Mouse (Mus musculus): Measurements from ENCODE around the gene S100a6. TPM values are rescaled to one million over a fixed set of nuclear protein-coding genes. Genes with fewer than 3 reads are reported as not detected.
A peak's percentile ranks its signal among the peaks of the same experiment; 100 is the strongest.

Gene S100a6
- 5.7 and 6.8 TPM in 2 replicates for polyA plus RNA-seq (2016; fragmentation: Nextera tagmentation; extraction: Ambion mirVana)

DNA sequence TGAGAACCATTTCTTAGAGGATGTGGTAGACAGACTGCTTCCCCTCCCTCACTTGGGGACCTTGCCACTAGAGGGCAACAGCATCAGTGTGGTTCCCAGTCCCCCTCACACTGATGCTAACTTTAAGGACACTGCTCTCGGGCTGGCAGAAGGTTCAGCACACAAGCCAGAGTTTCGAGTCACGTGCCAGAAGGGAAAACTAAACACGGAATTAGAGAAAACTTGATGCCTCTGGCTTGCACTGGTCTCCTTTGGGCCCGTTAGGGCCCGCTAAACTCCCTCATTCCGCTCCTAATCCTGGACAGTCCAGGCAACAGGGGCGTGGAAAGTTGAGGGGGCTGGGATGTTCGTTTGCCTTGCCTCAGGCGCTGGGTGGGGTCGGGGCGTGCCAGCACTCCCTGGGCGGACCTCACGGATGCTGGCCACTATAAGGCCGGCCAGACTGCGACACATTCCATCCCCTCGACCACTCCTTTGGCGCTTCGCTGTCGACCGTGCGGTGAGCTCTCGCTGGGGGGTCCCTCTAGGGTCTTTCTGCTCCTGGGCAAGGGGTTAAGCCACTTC is at the start of gene S100a6:
Gene S100a6 (plus strand): TSS at position 155 of the 564 bp plus-strand sequence.
- WGBS (ENCODE audit: insufficient replicate concordance), result under 1% methylated on average over 23 of the region's 23 CpGs
- Histone ChIP-seq H3K9me3 (replicated peaks) (no peaks in the 10 kb centered on the region), H3K36me3 (no peaks in the 10 kb centered on the region), H3K4me3 (peak within 1 kb of the TSS; percentile 25), H3K27me3 (replicated peaks) (peaks cover 14% of the 10 kb centered on the region; the same call in 1 of the 2 replicates), H3K4me1 (peaks cover 7% of the 10 kb centered on the region), H3K27ac (no peak within 1 kb of the TSS), H3K9ac (no peak within 1 kb of the TSS), H3K4me2 (peak within 1 kb of the TSS; percentile 58)
- ATAC-seq, result peak; percentile 53; the same call in 1 of the 2 replicates

DNA sequence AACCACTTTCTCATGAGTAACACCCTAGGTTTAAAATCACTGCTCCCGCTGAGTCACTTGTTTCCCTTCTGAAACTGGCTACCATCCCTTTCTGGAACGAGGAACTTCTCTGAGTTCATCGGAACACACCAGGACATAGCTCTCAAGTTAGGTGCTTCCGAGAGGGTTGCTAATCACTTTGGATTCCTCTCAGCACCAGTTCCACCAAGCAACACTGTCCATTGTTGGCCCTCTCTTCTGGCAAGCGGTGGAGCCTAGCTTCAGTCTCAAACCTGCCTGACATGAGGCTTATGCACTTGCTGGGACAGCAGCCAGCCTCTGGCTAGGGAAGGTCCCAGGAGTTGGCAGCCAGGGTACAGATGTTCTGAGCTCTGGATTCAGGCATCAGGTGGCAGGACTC is 38.0 kb upstream of the S100a6 start:
- no peaks in the 10 kb centered on the region for H3K4me1 ChIP-seq

DNA sequence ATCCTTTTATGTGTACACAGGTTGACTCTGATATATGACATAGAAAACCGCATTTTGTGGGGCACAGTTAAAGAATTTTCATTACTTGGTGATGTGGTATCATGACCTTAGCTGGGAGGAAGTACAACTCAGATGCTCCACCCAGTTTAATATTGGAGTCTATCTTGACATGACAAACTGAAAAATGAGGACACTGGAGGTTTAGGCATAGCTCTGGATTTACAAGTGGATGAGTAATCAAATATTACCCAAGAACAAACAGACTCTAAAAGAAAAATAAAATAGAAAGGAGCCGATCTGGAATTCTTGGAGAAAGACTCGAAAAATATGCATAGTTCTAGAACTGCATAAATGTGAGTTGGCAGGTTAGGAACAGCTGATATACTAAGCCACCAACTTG is 37.4 kb upstream of the S100a6 start:
- Histone ChIP-seq H3K27me3 (replicated peaks) (no peaks in the 10 kb centered on the region), H3K9me3 (replicated peaks) (no peaks in the 10 kb centered on the region), H3K27ac (no peak overlapping the region), H3K36me3 (no peaks in the 10 kb centered on the region), H3K9ac (no peak overlapping the region), H3K4me2 (no peak overlapping the region), H3K4me1 (no peaks in the 10 kb centered on the region), H3K4me3 (no peak overlapping the region)
- WGBS (ENCODE audit: insufficient replicate concordance), result 73% methylated on average over 3 of the region's 3 CpGs
- ATAC-seq, result no peak

More for the DNA sequence above, 38.0 kb upstream of the S100a6 start:
- Histone ChIP-seq H3K9me3 (replicated peaks) (no peaks in the 10 kb centered on the region), H3K27ac (no peak overlapping the region), H3K9ac (no peak overlapping the region), H3K36me3 (no peaks in the 10 kb centered on the region), H3K4me2 (no peak overlapping the region), H3K27me3 (replicated peaks) (no peaks in the 10 kb centered on the region), H3K4me3 (no peak overlapping the region)
- ATAC-seq, result no peak
- 68% methylated on average over 5 of the region's 5 CpGs for WGBS (ENCODE audit: insufficient replicate concordance)

DNA sequence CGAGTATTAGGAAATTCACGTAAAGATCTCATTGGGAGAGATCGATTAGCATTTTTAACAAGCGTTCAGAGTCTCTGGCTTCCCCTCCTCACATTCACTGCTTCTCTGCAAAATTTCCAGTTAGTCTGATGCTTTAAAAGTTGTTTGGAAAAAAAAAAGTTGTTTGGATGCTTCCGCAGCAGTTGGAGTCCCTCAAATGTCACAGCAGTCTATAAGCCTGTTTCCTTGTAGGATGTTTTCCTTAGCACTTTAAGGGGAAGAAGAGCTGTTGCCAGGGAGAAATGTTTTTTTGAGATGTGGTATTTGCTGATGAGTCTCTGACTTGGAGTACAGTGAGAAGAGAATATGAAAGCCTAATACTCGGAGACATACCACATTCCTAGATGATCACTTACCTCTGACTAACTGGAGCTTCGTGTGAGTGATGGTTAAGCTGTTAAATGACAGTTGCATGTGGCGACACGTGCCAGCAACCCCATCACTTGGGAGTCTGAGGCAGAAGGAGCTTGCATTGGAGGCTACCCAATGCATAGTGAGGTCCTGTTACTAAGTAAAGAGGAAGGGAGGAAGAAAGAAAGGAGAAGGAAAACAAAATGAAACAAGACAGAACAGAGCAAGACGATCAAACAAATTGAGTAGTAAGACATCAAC is 36.2 kb upstream of the S100a6 start:
- Histone ChIP-seq H3K36me3 (no peaks in the 10 kb centered on the region), H3K27ac (no peak overlapping the region), H3K4me3 (no peak overlapping the region), H3K4me1 (no peaks in the 10 kb centered on the region), H3K27me3 (replicated peaks) (no peaks in the 10 kb centered on the region), H3K9me3 (replicated peaks) (no peaks in the 10 kb centered on the region), H3K4me2 (no peak overlapping the region), H3K9ac (no peak overlapping the region)
- 59% methylated on average over 10 of the region's 10 CpGs for WGBS (ENCODE audit: insufficient replicate concordance)
- no peak for ATAC-seq

DNA sequence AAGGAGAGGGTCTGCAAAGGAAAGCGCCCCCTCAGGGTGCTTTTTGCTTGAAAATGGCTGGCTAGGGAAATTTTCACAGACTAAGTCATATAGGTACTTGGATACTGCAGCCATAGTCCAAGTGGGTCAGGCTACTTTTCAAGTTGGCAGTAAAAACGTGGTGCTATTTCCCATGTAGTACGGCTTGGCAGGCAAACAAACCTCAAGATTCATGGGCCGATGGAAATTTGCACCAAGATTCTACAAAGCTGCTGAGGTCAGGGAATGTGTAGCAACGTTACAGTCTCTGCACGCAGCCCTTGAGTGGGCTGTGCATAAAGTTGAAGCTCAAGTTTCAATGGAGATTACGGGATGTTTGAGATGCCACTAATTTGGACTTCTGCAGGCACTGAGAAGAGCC is 33.2 kb upstream of the S100a6 start:
- no peak for ATAC-seq
- H3K27me3 ChIP-seq (replicated peaks), result no peaks in the 10 kb centered on the region
- WGBS (ENCODE audit: insufficient replicate concordance), result 71% methylated on average over 7 of the region's 7 CpGs
- H3K9me3 ChIP-seq (replicated peaks), result no peaks in the 10 kb centered on the region
- H3K4me3 ChIP-seq, result no peak overlapping the region
- no peak overlapping the region for H3K9ac ChIP-seq
- no peaks in the 10 kb centered on the region for H3K36me3 ChIP-seq
- H3K4me2 ChIP-seq, result no peak overlapping the region
- no peak overlapping the region for H3K27ac ChIP-seq
- H3K4me1 ChIP-seq, result no peaks in the 10 kb centered on the region

DNA sequence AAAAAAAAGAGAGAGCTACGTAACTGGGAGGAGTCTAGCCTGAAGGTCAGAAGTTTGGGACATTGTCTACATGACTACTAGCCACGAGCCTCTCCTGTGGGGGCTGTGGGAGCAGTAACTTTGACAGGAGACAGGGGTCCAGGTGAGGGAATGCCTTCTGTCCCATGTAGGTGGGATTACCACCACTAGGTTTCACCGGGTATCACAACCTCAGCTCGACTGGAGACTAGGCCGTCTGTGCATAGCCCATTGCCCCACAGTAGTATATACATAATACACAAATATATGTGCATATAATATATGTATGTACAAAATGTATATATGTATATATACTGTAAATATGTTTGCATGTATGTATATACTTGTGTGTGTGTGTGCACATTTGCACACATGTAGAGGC is 31.5 kb upstream of the S100a6 start:
- Histone ChIP-seq H3K27ac (no peak overlapping the region), H3K27me3 (replicated peaks) (no peaks in the 10 kb centered on the region), H3K9ac (no peak overlapping the region), H3K4me3 (no peak overlapping the region), H3K4me2 (no peak overlapping the region), H3K4me1 (no peaks in the 10 kb centered on the region), H3K36me3 (no peaks in the 10 kb centered on the region), H3K9me3 (replicated peaks) (no peaks in the 10 kb centered on the region)
- no peak for ATAC-seq
- 74% methylated on average over 5 of the region's 5 CpGs for WGBS (ENCODE audit: insufficient replicate concordance)

DNA sequence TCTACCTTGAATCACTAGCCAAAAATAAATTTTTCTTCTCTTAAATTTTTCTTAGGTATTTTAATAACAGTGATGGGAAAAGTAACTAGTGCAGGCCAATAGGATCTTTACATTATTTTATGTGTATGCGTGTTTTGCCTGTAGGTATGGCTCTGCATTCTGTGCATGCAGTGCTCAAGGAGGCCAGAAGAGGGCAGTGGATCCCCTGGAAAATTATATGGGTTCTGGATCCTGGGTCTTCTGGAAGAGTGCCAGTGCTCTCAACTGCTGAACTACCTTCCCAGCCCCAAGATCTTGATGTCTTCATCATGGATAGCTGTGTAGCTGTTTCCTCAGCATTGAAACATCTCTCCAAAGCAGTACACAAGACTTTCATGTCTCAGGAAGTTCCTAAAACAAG is 30.5 kb upstream of the S100a6 start:
- H3K27me3 ChIP-seq (replicated peaks), result no peaks in the 10 kb centered on the region
- H3K9ac ChIP-seq, result no peak overlapping the region
- H3K4me1 ChIP-seq, result no peaks in the 10 kb centered on the region
- H3K36me3 ChIP-seq, result no peaks in the 10 kb centered on the region
- ATAC-seq, result no peak
- WGBS (ENCODE audit: insufficient replicate concordance), result 83% methylated on average over 1 of the region's 1 CpGs
- H3K9me3 ChIP-seq (replicated peaks), result no peaks in the 10 kb centered on the region
- H3K27ac ChIP-seq, result no peak overlapping the region
- H3K4me3 ChIP-seq, result no peak overlapping the region
- no peak overlapping the region for H3K4me2 ChIP-seq

DNA sequence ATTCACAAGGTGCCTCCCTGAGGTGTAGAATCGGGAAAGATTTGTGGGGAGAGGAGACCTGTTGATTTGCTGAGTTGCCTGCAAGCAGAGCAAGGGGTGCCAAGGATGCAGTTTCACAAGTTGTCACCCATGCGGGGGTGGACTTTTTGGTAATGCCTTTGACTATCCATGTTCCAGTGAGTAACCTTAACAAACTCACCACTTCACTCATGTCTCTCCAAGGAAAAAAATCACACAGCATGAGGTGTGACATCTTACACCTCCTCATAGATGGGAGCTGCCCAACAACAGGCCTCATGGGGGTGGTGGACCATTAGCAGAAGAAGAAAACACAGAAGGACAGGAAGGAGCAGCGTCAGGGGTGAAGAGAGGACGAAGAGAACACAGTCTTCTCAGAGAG is 30.1 kb upstream of the S100a6 start:
- Histone ChIP-seq H3K4me1 (no peaks in the 10 kb centered on the region; the same call in 1 of the 2 replicates), H3K27ac (no peak overlapping the region), H3K4me2 (no peak overlapping the region), H3K27me3 (replicated peaks) (no peaks in the 10 kb centered on the region), H3K36me3 (no peaks in the 10 kb centered on the region), H3K4me3 (no peak overlapping the region), H3K9ac (no peak overlapping the region), H3K9me3 (replicated peaks) (no peaks in the 10 kb centered on the region)
- WGBS (ENCODE audit: insufficient replicate concordance), result 72% methylated on average over 4 of the region's 4 CpGs
- no peak for ATAC-seq

DNA sequence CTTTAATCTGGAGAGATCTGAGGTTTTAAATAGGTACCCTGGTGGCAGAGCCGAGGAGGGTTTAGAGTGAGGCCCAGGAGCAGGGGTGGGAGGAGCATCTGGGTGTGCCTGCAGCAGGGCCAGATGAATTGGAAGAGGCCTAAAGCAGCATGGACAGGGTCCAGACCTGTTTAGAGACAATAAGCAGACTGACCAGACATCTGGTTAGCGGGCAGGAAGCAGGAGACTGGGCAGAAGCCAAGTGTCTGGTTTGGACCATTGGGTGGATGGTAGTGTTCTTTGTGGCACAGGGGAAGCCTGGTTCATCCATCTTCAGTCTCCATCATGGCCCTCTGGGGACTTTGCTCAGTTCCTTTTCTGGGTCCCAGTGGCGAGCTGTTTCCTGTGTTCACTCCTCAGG is 28.8 kb upstream of the S100a6 start:
- WGBS (ENCODE audit: insufficient replicate concordance), result 44% methylated on average over 3 of the region's 3 CpGs
- Histone ChIP-seq H3K27me3 (replicated peaks) (no peaks in the 10 kb centered on the region), H3K27ac (no peak overlapping the region), H3K9ac (no peak overlapping the region), H3K36me3 (no peaks in the 10 kb centered on the region), H3K4me1 (no peaks in the 10 kb centered on the region; the same call in 1 of the 2 replicates), H3K4me2 (no peak overlapping the region), H3K9me3 (replicated peaks) (no peaks in the 10 kb centered on the region), H3K4me3 (no peak overlapping the region)
- no peak for ATAC-seq

DNA sequence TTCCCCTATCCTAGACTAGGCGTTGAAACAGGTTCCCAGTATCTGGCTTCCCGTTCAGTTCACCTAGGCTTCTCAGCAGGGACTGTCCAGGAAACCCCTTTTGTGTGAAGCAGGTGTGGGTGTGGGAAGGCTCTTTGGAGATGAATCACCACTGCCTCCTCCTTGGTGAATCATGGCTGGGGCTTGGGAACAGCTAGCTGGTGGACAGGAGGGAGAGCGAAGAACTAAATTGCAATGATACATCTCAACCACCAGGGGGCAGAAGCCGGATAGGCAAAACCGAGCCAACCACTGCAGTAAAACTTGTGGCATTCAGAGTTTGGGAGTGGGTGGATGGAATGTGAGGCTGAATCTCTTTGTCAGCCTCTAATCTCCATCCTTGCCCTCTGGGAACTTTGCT is 27.1 kb upstream of the S100a6 start:
- 28% methylated on average over 5 of the region's 5 CpGs for WGBS (ENCODE audit: insufficient replicate concordance)
- Histone ChIP-seq H3K4me3 (no peak overlapping the region), H3K9ac (no peak overlapping the region), H3K4me1 (no peaks in the 10 kb centered on the region; the same call in 1 of the 2 replicates), H3K4me2 (no peak overlapping the region), H3K27me3 (replicated peaks) (no peaks in the 10 kb centered on the region), H3K9me3 (replicated peaks) (no peaks in the 10 kb centered on the region), H3K27ac (no peak overlapping the region), H3K36me3 (no peaks in the 10 kb centered on the region)
- ATAC-seq, result 0 out of 2 replicates have a peak, but pooled peaks have one; percentile 22

DNA sequence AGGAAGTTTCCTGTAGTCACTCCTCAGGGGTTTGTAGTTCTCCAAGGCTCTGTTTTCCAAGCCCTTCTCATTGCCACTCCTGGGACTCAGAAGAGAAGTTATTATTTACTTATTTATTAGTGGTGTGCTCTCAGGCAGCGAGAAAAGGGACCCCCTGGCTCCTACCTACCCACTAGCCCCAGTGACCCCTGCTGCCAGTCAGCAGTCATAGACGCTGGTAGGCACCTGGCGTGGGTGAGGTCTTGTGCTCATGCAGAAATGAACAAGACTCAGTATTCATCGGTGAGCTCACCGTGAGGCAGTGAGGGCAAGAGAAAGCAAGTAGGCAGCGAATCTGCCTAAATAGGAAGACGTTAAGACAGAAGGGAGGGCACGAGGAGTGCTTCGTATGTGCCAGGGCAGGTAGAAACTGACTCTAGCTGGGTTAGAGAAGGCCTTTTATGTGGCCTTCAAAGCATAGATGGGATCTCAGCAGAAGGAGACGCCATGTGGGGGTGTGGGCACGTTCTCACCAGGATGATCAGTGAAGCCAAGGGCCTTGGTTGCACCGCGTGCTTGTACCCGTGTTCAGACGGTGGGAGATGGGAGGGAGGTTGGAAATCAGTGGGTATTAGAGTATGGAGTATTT is 26.6 kb upstream of the S100a6 start:
- H3K9ac ChIP-seq, result no peak overlapping the region
- H3K27ac ChIP-seq, result no peak overlapping the region
- no peaks in the 10 kb centered on the region for H3K27me3 ChIP-seq (replicated peaks)
- H3K9me3 ChIP-seq (replicated peaks), result no peaks in the 10 kb centered on the region
- no peak for ATAC-seq
- H3K4me1 ChIP-seq, result no peaks in the 10 kb centered on the region; the same call in 1 of the 2 replicates
- H3K36me3 ChIP-seq, result no peaks in the 10 kb centered on the region
- H3K4me3 ChIP-seq, result no peak overlapping the region
- 71% methylated on average over 15 of the region's 15 CpGs for WGBS (ENCODE audit: insufficient replicate concordance)
- no peak overlapping the region for H3K4me2 ChIP-seq

DNA sequence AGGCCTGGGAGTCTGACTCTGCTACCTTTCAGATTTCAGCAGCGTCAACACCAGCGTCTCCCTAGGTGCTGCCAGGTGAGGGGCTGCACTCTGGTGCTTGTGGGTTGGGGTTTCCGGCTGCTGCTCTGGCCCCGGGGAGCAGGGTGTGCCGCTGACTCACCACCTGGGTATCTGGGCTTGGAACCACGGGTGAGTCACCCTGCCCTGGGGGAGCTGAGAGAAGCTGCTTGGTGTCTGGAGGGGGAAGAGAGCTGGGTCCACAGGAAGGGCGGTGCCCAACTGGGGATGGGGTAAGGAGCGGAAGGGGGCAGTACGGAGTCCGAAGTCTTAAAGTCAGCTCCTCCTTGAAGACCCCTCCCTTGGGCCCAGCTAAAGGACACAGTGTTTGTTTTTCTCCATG is 25.8 kb upstream of the S100a6 start:
- Histone ChIP-seq H3K4me2 (no peak overlapping the region), H3K4me3 (no peak overlapping the region), H3K27ac (no peak overlapping the region), H3K4me1 (no peaks in the 10 kb centered on the region; the same call in 1 of the 2 replicates), H3K9me3 (replicated peaks) (no peaks in the 10 kb centered on the region), H3K27me3 (replicated peaks) (no peaks in the 10 kb centered on the region), H3K9ac (no peak overlapping the region), H3K36me3 (no peaks in the 10 kb centered on the region)
- ATAC-seq, result no peak
- WGBS (ENCODE audit: insufficient replicate concordance), result 29% methylated on average over 10 of the region's 10 CpGs

All from liver, embryonic 12.5 days (tissue).